19 mouse cellular contexts compared by ENCODE assay signal in the genomic region with DNA sequence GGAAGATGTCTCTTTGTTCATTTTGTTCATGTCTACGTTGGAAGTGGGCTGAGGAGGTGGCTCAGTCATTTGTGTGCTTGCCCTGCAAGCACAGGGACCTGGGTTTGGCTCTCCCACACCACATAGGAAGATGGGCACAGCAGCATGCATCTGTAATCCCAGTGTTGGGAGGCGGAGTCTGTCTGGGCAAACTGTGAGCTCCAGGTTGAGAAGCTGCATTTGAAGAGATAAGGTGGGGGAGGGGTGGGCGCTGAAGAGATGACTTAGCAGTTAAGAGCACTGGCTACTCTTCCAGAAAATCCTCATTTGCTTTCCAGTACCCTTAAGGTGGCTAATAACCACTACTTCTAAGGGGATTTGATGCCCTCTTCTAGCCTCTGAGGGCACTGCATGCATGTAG. TPM values are rescaled to one million over a fixed set of nuclear protein-coding genes. Genes with fewer than 3 reads are reported as not detected.
DNase-seq lines count a peak whose midpoint lies in the region; ATAC-seq and TF ChIP-seq lines count a peak whose summit lies in the region.
"Had no signal": no experiment of that assay in that cellular context is flagged by ENCODE, and none has a peak within 500 bp of the region (broad histone marks: within the 10 kb centered on the region; RNA-seq: fewer than 3 reads in every experiment).

No protein-coding gene starts in this region.

- H3K9me3 ChIP-seq in midbrain, postnatal 0 days (ENCODE audit: low read length): no peaks in the 10 kb centered on the region
- no peaks in the 10 kb centered on the region for H3K9me3 ChIP-seq in midbrain, embryonic 11.5 days (ENCODE audit: control insufficient read depth, low read length)
- no peaks in the 10 kb centered on the region for H3K9me3 ChIP-seq in liver, embryonic 14.5 days (ENCODE audit: control insufficient read depth, low read length)
- no peaks in the 10 kb centered on the region for H3K9me3 ChIP-seq in lung, postnatal 0 days (ENCODE audit: low read length)
- H3K9me3 ChIP-seq: embryonic facial prominence, embryonic 15.5 days; megakaryocyte, embryonic 14.5 days had no signal

- 39% methylated on average over 3 of the region's 3 CpGs for WGBS in midbrain, postnatal 0 days
- WGBS in midbrain, embryonic 11.5 days: 45% methylated on average over 3 of the region's 3 CpGs
- 13% methylated on average over 3 of the region's 3 CpGs for WGBS in liver, embryonic 14.5 days (ENCODE audit: insufficient replicate concordance)
- 43% methylated on average over 3 of the region's 3 CpGs for WGBS in lung, postnatal 0 days

- no peak overlapping the region for H3K9ac ChIP-seq in midbrain, postnatal 0 days (replicated peaks; ENCODE audit: low read length, poor library complexity, severe bottlenecking)
- H3K9ac ChIP-seq in midbrain, embryonic 11.5 days (ENCODE audit: low read length): no peak overlapping the region
- H3K9ac ChIP-seq in liver, embryonic 14.5 days (replicated peaks): peak overlapping the region; percentile 47
- no peak overlapping the region for H3K9ac ChIP-seq in lung, postnatal 0 days (replicated peaks; ENCODE audit: low read depth)
- H3K9ac ChIP-seq: embryonic facial prominence, embryonic 15.5 days; hindbrain, embryonic 14.5 days had no signal

- no peaks in the 10 kb centered on the region for H3K27me3 ChIP-seq in midbrain, postnatal 0 days (ENCODE audit: insufficient read depth, low read length)
- H3K27me3 ChIP-seq in midbrain, embryonic 11.5 days (ENCODE audit: control insufficient read depth, insufficient read depth, low read length): no peaks in the 10 kb centered on the region
- H3K27me3 ChIP-seq in liver, embryonic 14.5 days (ENCODE audit: control insufficient read depth, insufficient read depth, low read length): no peaks in the 10 kb centered on the region
- H3K27me3 ChIP-seq in lung, postnatal 0 days (replicated peaks; ENCODE audit: insufficient read depth, low read length): no peaks in the 10 kb centered on the region
- H3K27me3 ChIP-seq: embryonic facial prominence, embryonic 15.5 days had no signal

- ATAC-seq in midbrain, postnatal 0 days (ENCODE audit: low FRiP score): no peak
- ATAC-seq in midbrain, embryonic 11.5 days (ENCODE audit: low FRiP score): no peak
- ATAC-seq in liver, embryonic 14.5 days (ENCODE audit: insufficient read depth): peak; percentile 27
- ATAC-seq in lung, postnatal 0 days: no peak

- no peak overlapping the region for H3K4me3 ChIP-seq in midbrain, postnatal 0 days (ENCODE audit: low read depth, low read length)
- H3K4me3 ChIP-seq in midbrain, embryonic 11.5 days (ENCODE audit: low read depth, low read length): no peak overlapping the region
- no peak overlapping the region; a peak in 1 of 4 replicates for H3K4me3 ChIP-seq in liver, embryonic 14.5 days (ENCODE audit: insufficient read depth in 1 of 2, low read depth in 2 of 2, low read length in 2 of 2)
- H3K4me3 ChIP-seq in lung, postnatal 0 days (ENCODE audit: low read depth, low read length): no peak overlapping the region
- H3K4me3 ChIP-seq: embryonic facial prominence, embryonic 15.5 days; megakaryocyte, embryonic 14.5 days had no signal

- no peaks in the 10 kb centered on the region for H3K36me3 ChIP-seq in midbrain, postnatal 0 days (ENCODE audit: insufficient read depth, low read length)
- H3K36me3 ChIP-seq in midbrain, embryonic 11.5 days (ENCODE audit: control insufficient read depth, insufficient read depth, low read length): no peaks in the 10 kb centered on the region
- H3K36me3 ChIP-seq in liver, embryonic 14.5 days (replicated peaks; ENCODE audit: control insufficient read depth, insufficient read depth, low read depth): no peaks in the 10 kb centered on the region
- no peaks in the 10 kb centered on the region for H3K36me3 ChIP-seq in lung, postnatal 0 days (ENCODE audit: insufficient read depth, low read length)
- H3K36me3 ChIP-seq: embryonic facial prominence, embryonic 15.5 days had no signal

- H3K4me1 ChIP-seq in midbrain, postnatal 0 days (ENCODE audit: insufficient read depth, low read length): no peaks in the 10 kb centered on the region
- peaks cover 8% of the 10 kb centered on the region for H3K4me1 ChIP-seq in midbrain, embryonic 11.5 days (ENCODE audit: control insufficient read depth, insufficient read depth, low read length)
- peaks cover 33 to 42% of the 10 kb centered on the region in 2 experiments for H3K4me1 ChIP-seq in liver, embryonic 14.5 days (replicated peaks; ENCODE audit: control insufficient read depth in 2 of 2, insufficient read depth in 2 of 2, low read length in 1 of 2)
- H3K4me1 ChIP-seq in lung, postnatal 0 days (ENCODE audit: insufficient read depth, low read depth, low read length): no peaks in the 10 kb centered on the region; the same call in 1 of the 2 replicates

- peak; percentile 89 for TF ChIP-seq EP300 in liver, embryonic 14.5 days (IDR thresholded peaks at IDR 0.05; ENCODE audit: low read depth)
- no peak for TF ChIP-seq EP300 in lung, postnatal 0 days (IDR thresholded peaks at IDR 0.05)

- 0 out of 2 replicates have a peak, but pooled peaks have one; percentile 8 for TF ChIP-seq CTCF in midbrain, postnatal 0 days (IDR thresholded peaks at IDR 0.05)
- TF ChIP-seq CTCF in liver, embryonic 14.5 days (IDR thresholded peaks at IDR 0.05; ENCODE audit: low read depth): no peak
- TF ChIP-seq CTCF in lung, postnatal 0 days (IDR thresholded peaks at IDR 0.05): no peak

- no peak overlapping the region for H3K27ac ChIP-seq in midbrain, postnatal 0 days (ENCODE audit: low read depth, low read length)
- no peak overlapping the region for H3K27ac ChIP-seq in midbrain, embryonic 11.5 days (ENCODE audit: low read depth, low read length)
- H3K27ac ChIP-seq in liver, embryonic 14.5 days: peak overlapping the region; percentile 82
- no peak overlapping the region for H3K27ac ChIP-seq in lung, postnatal 0 days (ENCODE audit: low read length)
- H3K27ac ChIP-seq: embryonic facial prominence, embryonic 15.5 days; hindbrain, embryonic 14.5 days had no signal

- H3K4me2 ChIP-seq in midbrain, postnatal 0 days (ENCODE audit: low read depth, low read length, poor library complexity, severe bottlenecking): no peak overlapping the region
- no peak overlapping the region for H3K4me2 ChIP-seq in midbrain, embryonic 11.5 days
- peak overlapping the region; percentile 59 for H3K4me2 ChIP-seq in liver, embryonic 14.5 days (ENCODE audit: low read depth)
- no peak overlapping the region for H3K4me2 ChIP-seq in lung, postnatal 0 days (replicated peaks; ENCODE audit: low read depth, low read length)
- H3K4me2 ChIP-seq: embryonic facial prominence, embryonic 15.5 days; hindbrain, embryonic 14.5 days had no signal

- no peak for DNase-seq in midbrain, postnatal 0 days (ENCODE audit: low spot score)
- DNase-seq in midbrain, embryonic 11.5 days (ENCODE audit: low spot score, missing footprints): no peak
- DNase-seq in c-Kit-negative CD71-positive TER-119-positive erythroid progenitor cells, embryonic 14.5 days (ENCODE audit: low read depth, low spot score): peak; percentile 92
- peak; percentile 89 to 92 (median 91) for DNase-seq in liver, embryonic 14.5 days (ENCODE audit: low read depth in 3 of 3, low spot score in 3 of 3)
- peak; percentile 73 to 77 for DNase-seq in spleen, postnatal 4 days (ENCODE audit: low spot score in 2 of 2)
- DNase-seq in lung, postnatal 0 days (ENCODE audit: low spot score): no peak
- no peak for DNase-seq in thymus, postnatal 0 days (ENCODE audit: low spot score)
- no peak for DNase-seq in adrenal gland, postnatal 25 days
- DNase-seq: cerebellum, adult 9-11 months; gastrocnemius, postnatal 36 days; kidney, adult 18-20 months; lung, adult 2 months; thymus, postnatal 25 days had no signal

RNA-seq across cellular contexts. Expression of a gene that starts 4.7 kb away (rescaled TPM):
- total RNA-seq in midbrain, postnatal 0 days (2014; rRNA removed): 132 and 160 TPM in 2 replicates
- polyA plus RNA-seq in midbrain, postnatal 0 days (2015; fragmentation: Nextera tagmentation; extraction: Ambion mirVana): 18.4 and 19.3 TPM in 2 replicates
- 56.9 and 66.8 TPM in 2 replicates for polyA plus RNA-seq in midbrain, embryonic 11.5 days (2014; fragmentation: Nextera tagmentation; extraction: Ambion mirVana)
- 204 and 237 TPM in 2 replicates for polyA plus RNA-seq in liver, embryonic 14.5 days (2012; rRNA removed)
- polyA plus RNA-seq in liver, embryonic 14.5 days (2014; fragmentation: Nextera tagmentation; extraction: Ambion mirVana): 35.9 and 37.4 TPM in 2 replicates
- polyA plus RNA-seq in lung, postnatal 0 days (2015; fragmentation: Nextera tagmentation; extraction: Ambion mirVana): 23.7 and 26.3 TPM in 2 replicates
- polyA plus RNA-seq in thymus, postnatal 0 days (2015; fragmentation: Nextera tagmentation; extraction: Ambion mirVana): 41.4 and 42.9 TPM in 2 replicates
- 196 and 201 TPM in 2 replicates for total RNA-seq in adrenal gland, postnatal 25 days (2021)

RNA-seq across cellular contexts. Expression of a gene that starts 5.0 kb away (rescaled TPM):
- 5.9 TPM in 1 of 2 replicates, not detected in the other for total RNA-seq in midbrain, postnatal 0 days (2014; rRNA removed)
- polyA plus RNA-seq in midbrain, postnatal 0 days (2015; fragmentation: Nextera tagmentation; extraction: Ambion mirVana): 1.1 and 2.3 TPM in 2 replicates
- polyA plus RNA-seq in midbrain, embryonic 11.5 days (2014; fragmentation: Nextera tagmentation; extraction: Ambion mirVana): 0.36 and 0.40 TPM in 2 replicates
- 0.25 TPM in 1 of 2 replicates, not detected in the other for polyA plus RNA-seq in liver, embryonic 14.5 days (2012; rRNA removed)
- 0.36 TPM in 1 of 2 replicates, not detected in the other for polyA plus RNA-seq in liver, embryonic 14.5 days (2014; fragmentation: Nextera tagmentation; extraction: Ambion mirVana)
- not detected in 2 replicates for polyA plus RNA-seq in lung, postnatal 0 days (2015; fragmentation: Nextera tagmentation; extraction: Ambion mirVana)
- 37.2 and 44.6 TPM in 2 replicates for polyA plus RNA-seq in thymus, postnatal 0 days (2015; fragmentation: Nextera tagmentation; extraction: Ambion mirVana)
- not detected in 2 replicates for total RNA-seq in adrenal gland, postnatal 25 days (2021)
- total RNA-seq: gastrocnemius, postnatal 36 days had no signal
- polyA plus RNA-seq: heart, embryonic 14.5 days; lung, adult 2 months had no signal

RNA-seq across cellular contexts. Expression of a gene that starts 16.4 kb away (rescaled TPM):
- not detected in 2 replicates for total RNA-seq in midbrain, postnatal 0 days (2014; rRNA removed)
- not detected in 2 replicates for polyA plus RNA-seq in midbrain, postnatal 0 days (2015; fragmentation: Nextera tagmentation; extraction: Ambion mirVana)
- polyA plus RNA-seq in midbrain, embryonic 11.5 days (2014; fragmentation: Nextera tagmentation; extraction: Ambion mirVana): not detected in 2 replicates
- polyA plus RNA-seq in liver, embryonic 14.5 days (2012; rRNA removed): not detected in 2 replicates
- polyA plus RNA-seq in liver, embryonic 14.5 days (2014; fragmentation: Nextera tagmentation; extraction: Ambion mirVana): not detected in 2 replicates
- not detected in 2 replicates for polyA plus RNA-seq in lung, postnatal 0 days (2015; fragmentation: Nextera tagmentation; extraction: Ambion mirVana)
- polyA plus RNA-seq in thymus, postnatal 0 days (2015; fragmentation: Nextera tagmentation; extraction: Ambion mirVana): not detected in 2 replicates
- total RNA-seq in adrenal gland, postnatal 25 days (2021): not detected in 2 replicates
- total RNA-seq: gastrocnemius, postnatal 36 days; left cerebral cortex, postnatal 10 days had no signal
- polyA plus RNA-seq: embryonic facial prominence, embryonic 15.5 days; heart, embryonic 14.5 days; hindbrain, embryonic 14.5 days; lung, adult 2 months; neural tube, embryonic 11.5 days had no signal

Comparison
In these comparisons a context has a peak if more than half of its experiments do, and no peak if none do; other contexts are left out.
1. DNase-seq: peak in c-Kit-negative CD71-positive TER-119-positive erythroid progenitor cells, embryonic 14.5 days (single experiment), liver, embryonic 14.5 days (3 of 3) and spleen, postnatal 4 days (2 of 2); none in midbrain, postnatal 0 days (single experiment), midbrain, embryonic 11.5 days (single experiment), lung, postnatal 0 days (single experiment), thymus, postnatal 0 days (single experiment) and adrenal gland, postnatal 25 days (single experiment).
2. RNA of a gene that starts 5.0 kb away (polyA plus RNA-seq): 37.2 to 44.6 TPM in thymus, postnatal 0 days; 1.1 to 2.3 TPM in midbrain, postnatal 0 days, 0.36 to 0.40 TPM in midbrain, embryonic 11.5 days, 0.25 to 0.36 TPM in liver, embryonic 14.5 days and not detected in lung, postnatal 0 days; every median in the first group is over 10 times any median in the second.